Mouse (Mus musculus) ovary, postnatal 36 days (tissue): Measurements from ENCODE around the gene Senp7.
"Not testable (repeated sequence)": the region's sequence is repeated elsewhere in the genome, so short reads cannot be mapped to it uniquely, and the experiment has no call there.

Experiments
- DNase-seq: peaks from one replicate; pipeline ENCODE4 v3.0.0; 2022; ENCODE audit warnings: low spot score, mixed read lengths

Senp7 gene

GRCm38 (mm10) chr16:56066113-56066512, 18.0 kb downstream of the Senp7 start:
- DNase-seq = no peak

GRCm38 (mm10) chr16:56068523-56069070, 20.5 kb downstream of the Senp7 start:
- DNase-seq = no peak

- DNase-seq = no peak
Measured at GRCm38 (mm10) chr16:56071317-56072232, 23.4 kb downstream of the Senp7 start.

GRCm38 (mm10) chr16:56072533-56072932, 24.4 kb downstream of the Senp7 start:
- no peak for DNase-seq

GRCm38 (mm10) chr16:56073150-56073549, 25.0 kb downstream of the Senp7 start:
- DNase-seq = not testable (repeated sequence)

- no peak for DNase-seq
Measured at GRCm38 (mm10) chr16:56074122-56074521, 26.0 kb downstream of the Senp7 start.

- DNase-seq = no peak
Measured at GRCm38 (mm10) chr16:56074565-56074964, 26.4 kb downstream of the Senp7 start.

- DNase-seq = peak; percentile 80
Measured at GRCm38 (mm10) chr16:56075222-56076111, 27.3 kb downstream of the Senp7 start.

GRCm38 (mm10) chr16:56076121-56076869, 28.2 kb downstream of the Senp7 start:
- no peak for DNase-seq

GRCm38 (mm10) chr16:56079419-56079818, 31.3 kb downstream of the Senp7 start:
- DNase-seq = no peak

- DNase-seq = no peak
Measured at GRCm38 (mm10) chr16:56081691-56082090, 33.6 kb downstream of the Senp7 start.

- DNase-seq = no peak
Measured at GRCm38 (mm10) chr16:56086336-56086735, 38.2 kb downstream of the Senp7 start.

GRCm38 (mm10) chr16:56090385-56090784, 42.2 kb downstream of the Senp7 start:
- no peak for DNase-seq

GRCm38 (mm10) chr16:56096401-56097018, 48.4 kb downstream of the Senp7 start:
- DNase-seq = not testable (repeated sequence)

GRCm38 (mm10) chr16:56115706-56116105, 67.6 kb downstream of the Senp7 start:
- DNase-seq = no peak

- DNase-seq = no peak
Measured at GRCm38 (mm10) chr16:56116155-56116554, 68.0 kb downstream of the Senp7 start.

GRCm38 (mm10) chr16:56117327-56118180, 69.4 kb downstream of the Senp7 start:
- no peak for DNase-seq

- DNase-seq = no peak
Measured at GRCm38 (mm10) chr16:56122517-56122916, 74.4 kb downstream of the Senp7 start.

GRCm38 (mm10) chr16:56124045-56124444, 75.9 kb downstream of the Senp7 start:
- no peak for DNase-seq

- no peak for DNase-seq
Measured at GRCm38 (mm10) chr16:56131666-56132065, 83.5 kb downstream of the Senp7 start.
